Mouse (Mus musculus): ENCODE data around the gene Foxp1. TPM values are rescaled to one million over a fixed set of nuclear protein-coding genes. Genes with fewer than 3 reads are reported as not detected.

The Foxp1 gene
- polyA plus RNA-seq, 1 experiment = 17.7 TPM

DNA sequence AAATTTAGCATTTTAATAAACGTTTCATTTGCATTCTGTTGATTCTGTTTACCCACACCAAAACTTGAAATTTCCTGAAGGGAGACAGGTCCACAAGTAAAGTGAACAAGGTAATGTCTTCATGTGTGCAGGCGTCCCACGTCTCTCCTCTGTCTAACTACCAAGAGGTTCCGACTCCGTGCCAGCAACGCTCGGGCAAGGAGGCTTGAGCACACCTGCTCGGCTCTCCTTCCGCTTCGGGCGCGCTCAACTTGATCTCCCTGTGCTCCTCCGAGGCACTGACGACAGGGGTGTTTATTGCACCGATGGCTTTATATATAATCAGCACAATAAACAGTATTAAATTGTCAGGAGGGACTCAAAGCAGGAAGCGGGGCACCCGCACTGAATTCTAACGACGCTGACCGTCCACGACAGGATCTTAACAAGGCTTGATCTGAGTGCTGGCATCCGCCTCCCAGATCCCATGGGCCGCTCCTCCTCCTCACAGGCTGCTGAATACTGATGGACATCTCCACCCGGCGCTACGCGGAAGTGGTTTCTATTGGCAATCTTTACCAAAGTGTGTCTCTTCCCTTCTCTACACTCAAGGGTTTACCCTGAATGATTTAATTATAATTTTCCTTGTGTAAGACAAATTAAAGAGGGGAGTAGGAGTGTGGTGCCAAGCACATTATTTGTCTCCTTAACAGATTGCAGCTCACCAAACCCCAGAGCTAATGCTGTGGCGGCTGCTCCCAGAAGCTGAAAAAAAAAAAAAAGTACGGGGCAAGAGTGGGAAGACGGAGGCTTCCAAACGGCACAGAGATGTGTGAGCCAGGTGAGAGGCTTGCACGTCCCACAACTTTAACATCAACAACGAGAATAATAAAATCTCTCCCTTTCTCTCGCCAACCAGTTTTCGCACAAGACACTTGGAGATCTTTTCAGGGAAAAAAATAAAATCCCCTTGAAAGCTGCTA is 523.3 kb downstream of the Foxp1 start:
- Histone ChIP-seq H3K27me3 (ENCODE audit: control insufficient read depth, insufficient read depth, insufficient read length) (no peaks in the 10 kb centered on the region), H3K79me2 (ENCODE audit: control insufficient read depth, insufficient read depth) (peaks cover 44% of the 10 kb centered on the region), H3K36me3 (ENCODE audit: control insufficient read depth, insufficient read depth) (peaks cover 20% of the 10 kb centered on the region), H3K4me3 (no peak overlapping the region), H3K4me2 (ENCODE audit: low read depth) (no peak overlapping the region), H3ac (ENCODE audit: control insufficient read depth, insufficient read length) (no peak overlapping the region)
- TF ChIP-seq REST (IDR thresholded peaks at IDR 0.05; ENCODE audit: insufficient read depth, insufficient read length) = no peak
- no peak for TF ChIP-seq TCF12 (IDR thresholded peaks at IDR 0.05; ENCODE audit: insufficient read depth, poor library complexity, severe bottlenecking)
- TF ChIP-seq MYOG (IDR thresholded peaks at IDR 0.05; ENCODE audit: control insufficient read depth in 1 of 3, insufficient read depth in 1 of 3, insufficient read length in 2 of 3, low read depth in 2 of 3) = no peak
- no peak for TF ChIP-seq MYOD1 (IDR thresholded peaks at IDR 0.05; ENCODE audit: control insufficient read depth in 1 of 3, insufficient read length in 2 of 3, low read depth in 2 of 3)
- no peak for TF ChIP-seq TCF3 (IDR thresholded peaks at IDR 0.05; ENCODE audit: insufficient read length, low read depth)
- no peak for TF ChIP-seq SRF (IDR thresholded peaks at IDR 0.05; ENCODE audit: control insufficient read depth, insufficient read length, low read depth)
- TF ChIP-seq MAX (IDR thresholded peaks at IDR 0.05; ENCODE audit: low read depth) = no peak
- TF ChIP-seq POLR2AphosphoS2 (IDR thresholded peaks at IDR 0.05; ENCODE audit: insufficient read length, low read depth) = no peak
- no peak for TF ChIP-seq E2F4 (IDR thresholded peaks at IDR 0.05; ENCODE audit: insufficient read depth)
- no peak for TF ChIP-seq CEBPB (IDR thresholded peaks at IDR 0.05; ENCODE audit: insufficient read depth, poor library complexity, severe bottlenecking)
- TF ChIP-seq USF1 (IDR thresholded peaks at IDR 0.05; ENCODE audit: low read depth) = no peak
- no peak for TF ChIP-seq POLR2A (IDR thresholded peaks at IDR 0.05; ENCODE audit: insufficient read length, low read depth)

GRCm38 (mm10) chr6:98997742-98998141 is 524.8 kb downstream of the Foxp1 start:
- H3K4me3 ChIP-seq = no peak overlapping the region
- H3K4me2 ChIP-seq (ENCODE audit: low read depth) = peak overlapping the region; percentile 36
- H3K27me3 ChIP-seq (ENCODE audit: control insufficient read depth, insufficient read depth, insufficient read length) = no peaks in the 10 kb centered on the region
- H3ac ChIP-seq (ENCODE audit: control insufficient read depth, insufficient read length) = no peak overlapping the region
- H3K36me3 ChIP-seq (ENCODE audit: control insufficient read depth, insufficient read depth) = peaks cover 19% of the 10 kb centered on the region
- TF ChIP-seq TCF3 (IDR thresholded peaks at IDR 0.05; ENCODE audit: insufficient read length, low read depth) = no peak
- no peak for TF ChIP-seq E2F4 (IDR thresholded peaks at IDR 0.05; ENCODE audit: insufficient read depth)
- TF ChIP-seq TCF12 (IDR thresholded peaks at IDR 0.05; ENCODE audit: insufficient read depth, poor library complexity, severe bottlenecking) = no peak
- no peak for TF ChIP-seq POLR2AphosphoS2 (IDR thresholded peaks at IDR 0.05; ENCODE audit: insufficient read length, low read depth)
- peak in 2 of 3 experiments; percentile 37 to 41 for TF ChIP-seq MYOD1 (IDR thresholded peaks at IDR 0.05; ENCODE audit: control insufficient read depth in 1 of 3, insufficient read length in 2 of 3, low read depth in 2 of 3)
- no peak for TF ChIP-seq CEBPB (IDR thresholded peaks at IDR 0.05; ENCODE audit: insufficient read depth, poor library complexity, severe bottlenecking)
- TF ChIP-seq SRF (IDR thresholded peaks at IDR 0.05; ENCODE audit: control insufficient read depth, insufficient read length, low read depth) = no peak
- TF ChIP-seq MYOG (IDR thresholded peaks at IDR 0.05; ENCODE audit: control insufficient read depth in 1 of 3, insufficient read depth in 1 of 3, insufficient read length in 2 of 3, low read depth in 2 of 3) = peak in 2 of 3 experiments; percentile 30 to 68
- no peak for TF ChIP-seq POLR2A (IDR thresholded peaks at IDR 0.05; ENCODE audit: insufficient read length, low read depth)
- TF ChIP-seq REST (IDR thresholded peaks at IDR 0.05; ENCODE audit: insufficient read depth, insufficient read length) = no peak
- no peak for TF ChIP-seq MAX (IDR thresholded peaks at IDR 0.05; ENCODE audit: low read depth)
- TF ChIP-seq USF1 (IDR thresholded peaks at IDR 0.05; ENCODE audit: low read depth) = no peak
- H3K79me2 ChIP-seq (ENCODE audit: control insufficient read depth, insufficient read depth) = peaks cover 56% of the 10 kb centered on the region

- Histone ChIP-seq H3K4me2 (ENCODE audit: low read depth) (peak overlapping the region; percentile 1), H3K27me3 (ENCODE audit: control insufficient read depth, insufficient read depth, insufficient read length) (no peaks in the 10 kb centered on the region), H3K36me3 (ENCODE audit: control insufficient read depth, insufficient read depth) (peaks cover 10% of the 10 kb centered on the region), H3K4me3 (no peak overlapping the region), H3K79me2 (ENCODE audit: control insufficient read depth, insufficient read depth) (peaks cover 65% of the 10 kb centered on the region), H3ac (ENCODE audit: control insufficient read depth, insufficient read length) (no peak overlapping the region)
- TF ChIP-seq MYOG (IDR thresholded peaks at IDR 0.05; ENCODE audit: control insufficient read depth in 1 of 3, insufficient read depth in 1 of 3, insufficient read length in 2 of 3, low read depth in 2 of 3) (no peak), POLR2AphosphoS2 (IDR thresholded peaks at IDR 0.05; ENCODE audit: insufficient read length, low read depth) (no peak), CEBPB (IDR thresholded peaks at IDR 0.05; ENCODE audit: insufficient read depth, poor library complexity, severe bottlenecking) (no peak)
These were observed 525.7 kb downstream of the Foxp1 start for GRCm38 (mm10) chr6:98996822-98997221.

GRCm38 (mm10) chr6:98996346-98996745 is 526.2 kb downstream of the Foxp1 start:
- TF ChIP-seq TCF3 (IDR thresholded peaks at IDR 0.05; ENCODE audit: insufficient read length, low read depth) (no peak), REST (IDR thresholded peaks at IDR 0.05; ENCODE audit: insufficient read depth, insufficient read length) (no peak), USF1 (IDR thresholded peaks at IDR 0.05; ENCODE audit: low read depth) (no peak), TCF12 (IDR thresholded peaks at IDR 0.05; ENCODE audit: insufficient read depth, poor library complexity, severe bottlenecking) (no peak), SRF (IDR thresholded peaks at IDR 0.05; ENCODE audit: control insufficient read depth, insufficient read length, low read depth) (no peak), POLR2AphosphoS2 (IDR thresholded peaks at IDR 0.05; ENCODE audit: insufficient read length, low read depth) (no peak), CEBPB (IDR thresholded peaks at IDR 0.05; ENCODE audit: insufficient read depth, poor library complexity, severe bottlenecking) (no peak), E2F4 (IDR thresholded peaks at IDR 0.05; ENCODE audit: insufficient read depth) (no peak), MAX (IDR thresholded peaks at IDR 0.05; ENCODE audit: low read depth) (no peak), MYOG (IDR thresholded peaks at IDR 0.05; ENCODE audit: control insufficient read depth in 1 of 3, insufficient read depth in 1 of 3, insufficient read length in 2 of 3, low read depth in 2 of 3) (no peak), MYOD1 (IDR thresholded peaks at IDR 0.05; ENCODE audit: control insufficient read depth in 1 of 3, insufficient read length in 2 of 3, low read depth in 2 of 3) (no peak), POLR2A (IDR thresholded peaks at IDR 0.05; ENCODE audit: insufficient read length, low read depth) (no peak)
- H3K27me3 ChIP-seq (ENCODE audit: control insufficient read depth, insufficient read depth, insufficient read length) = no peaks in the 10 kb centered on the region
- H3K4me3 ChIP-seq = no peak overlapping the region
- H3ac ChIP-seq (ENCODE audit: control insufficient read depth, insufficient read length) = no peak overlapping the region
- peaks cover 67% of the 10 kb centered on the region for H3K79me2 ChIP-seq (ENCODE audit: control insufficient read depth, insufficient read depth)
- H3K36me3 ChIP-seq (ENCODE audit: control insufficient read depth, insufficient read depth) = peaks cover 5% of the 10 kb centered on the region
- H3K4me2 ChIP-seq (ENCODE audit: low read depth) = peak overlapping the region; percentile 2
